Mouse (Mus musculus): ENCODE measurements around the gene Serpina3b.

DNA sequence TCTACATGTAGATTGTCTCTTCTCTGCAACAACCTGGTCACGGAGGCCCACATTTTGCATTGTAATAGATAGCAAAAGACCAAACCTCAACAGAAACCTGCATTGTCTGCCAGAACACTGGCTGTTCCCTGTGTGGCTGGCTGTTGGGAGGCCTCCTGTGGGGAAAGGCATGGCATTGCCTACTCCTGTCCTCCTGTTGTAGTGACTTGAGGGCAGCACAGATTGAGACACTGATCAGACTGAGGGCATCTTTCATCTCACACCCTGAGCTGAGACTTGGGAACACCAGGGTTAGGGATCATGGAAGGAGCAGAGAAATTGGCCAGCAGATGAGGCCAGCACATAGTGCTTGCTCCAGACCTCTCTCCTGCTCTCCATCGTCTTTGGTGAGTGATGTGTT, 10.4 kb downstream of the Serpina3b start:
- no peak for TF ChIP-seq POLR2A (IDR thresholded peaks at IDR 0.05; ENCODE audit: borderline replicate concordance, control insufficient read depth, low read depth, low read length)
- no peak for TF ChIP-seq CTCF (IDR thresholded peaks at IDR 0.05; ENCODE audit: control insufficient read depth, insufficient read depth, low read length)
